Comparison of ENCODE assay signal across 8 mouse cellular contexts in genomic region chr1:179545768-179546550, GRCm38 (mm10). TPM values are rescaled to one million over a fixed set of nuclear protein-coding genes. Genes with fewer than 3 reads are reported as not detected.
A peak's percentile ranks its signal among the peaks of the same experiment; 100 is the strongest.
DNase-seq lines count a peak whose midpoint lies in the region; ATAC-seq lines count a peak whose summit lies in the region.
"Not testable (repeated sequence)": the region's sequence is repeated elsewhere in the genome, so short reads cannot be mapped to it uniquely, and the experiment has no call there.

Gene Tfb2m (minus strand): TSS chr1:179546267.
Gene Cnst (plus strand): TSS chr1:179546370.

- under 1% methylated on average over 68 of the region's 69 CpGs for WGBS in heart, embryonic 14.5 days
- WGBS in liver, embryonic 13.5 days (ENCODE audit: insufficient replicate concordance), result under 1% methylated on average over 69 of the region's 69 CpGs
- WGBS in stomach, embryonic 16.5 days, result under 1% methylated on average over 69 of the region's 69 CpGs

- peak within 1 kb of the TSS; percentile 87 for H3K9ac ChIP-seq in heart, embryonic 14.5 days (ENCODE audit: low read length)
- peak within 1 kb of the TSS; percentile 92 for H3K9ac ChIP-seq in liver, embryonic 13.5 days
- H3K9ac ChIP-seq in stomach, embryonic 16.5 days (ENCODE audit: low read length), result peak within 1 kb of the TSS; percentile 87

- H3K27ac ChIP-seq in brown adipose tissue, adult 24 weeks (replicated peaks; ENCODE audit: low read depth, low read length), result peak within 1 kb of the TSS; percentile 60
- peak within 1 kb of the TSS; percentile 91 for H3K27ac ChIP-seq in heart, embryonic 14.5 days (replicated peaks in 1 of 2; ENCODE audit: control insufficient read depth in 1 of 2, insufficient read depth in 1 of 2, low read depth in 2 of 2, low read length in 2 of 2)
- peak within 1 kb of the TSS; percentile 96 for H3K27ac ChIP-seq in liver, embryonic 13.5 days
- peak within 1 kb of the TSS; percentile 96 for H3K27ac ChIP-seq in stomach, embryonic 16.5 days (ENCODE audit: low read length)

- H3K4me3 ChIP-seq in brown adipose tissue, adult 24 weeks (ENCODE audit: insufficient read depth, low read depth, low read length), result peak within 1 kb of the TSS; percentile 83
- H3K4me3 ChIP-seq in heart, embryonic 14.5 days (ENCODE audit: control insufficient read depth in 1 of 2, insufficient read depth in 1 of 2, low read depth in 1 of 2, low read length in 2 of 2), result peak within 1 kb of the TSS; percentile 75 to 88
- H3K4me3 ChIP-seq in liver, embryonic 13.5 days (replicated peaks), result peak within 1 kb of the TSS; percentile 88
- H3K4me3 ChIP-seq in stomach, embryonic 16.5 days (replicated peaks; ENCODE audit: low read length), result peak within 1 kb of the TSS; percentile 84

- H3K4me1 ChIP-seq in brown adipose tissue, adult 24 weeks (ENCODE audit: control insufficient read depth, insufficient read depth, insufficient read length, low read length), result peaks cover 14% of the 10 kb centered on the region
- H3K4me1 ChIP-seq in heart, embryonic 14.5 days (ENCODE audit: control insufficient read depth in 2 of 2, insufficient read depth in 2 of 2, low read length in 2 of 2), result peaks cover 5 to 22% of the 10 kb centered on the region in 2 experiments
- peaks cover 55% of the 10 kb centered on the region for H3K4me1 ChIP-seq in liver, embryonic 13.5 days (replicated peaks)
- peaks cover 23% of the 10 kb centered on the region for H3K4me1 ChIP-seq in stomach, embryonic 16.5 days (ENCODE audit: control insufficient read depth, insufficient read depth, low read length)

- H3K36me3 ChIP-seq in heart, embryonic 14.5 days (ENCODE audit: control insufficient read depth, insufficient read depth, low read length), result peaks cover 23% of the 10 kb centered on the region
- peaks cover 14% of the 10 kb centered on the region for H3K36me3 ChIP-seq in liver, embryonic 13.5 days
- not testable (repeated sequence) for H3K36me3 ChIP-seq in stomach, embryonic 16.5 days (ENCODE audit: control insufficient read depth, insufficient read depth, low read length)

- DNase-seq in CD4-positive, CD25-positive, alpha-beta regulatory T cell, adult 2 months (ENCODE audit: low read depth, low spot score), result peak; percentile 97
- DNase-seq in fibroblast of lung, adult 2 months (ENCODE audit: low read depth), result peak; percentile 89
- DNase-seq in kidney, postnatal 14 days, result peak; percentile 99
- peak; percentile 99 for DNase-seq in liver, embryonic 13.5 days
- peak; percentile 99 for DNase-seq in neural tube, embryonic 10.5 days (ENCODE audit: extremely low spot score, low spot score)

- not testable (repeated sequence) for H3K9me3 ChIP-seq in heart, embryonic 14.5 days (ENCODE audit: control insufficient read depth, low read length); liver, embryonic 13.5 days (replicated peaks); stomach, embryonic 16.5 days (replicated peaks; ENCODE audit: control insufficient read depth, low read length)

- peak; percentile 99 for ATAC-seq in heart, embryonic 14.5 days (ENCODE audit: insufficient number of reproducible peaks, insufficient read depth, low FRiP score, low read depth)
- ATAC-seq in liver, embryonic 13.5 days (ENCODE audit: low read depth), result peak; percentile 99
- ATAC-seq in stomach, embryonic 16.5 days (ENCODE audit: insufficient read depth, low FRiP score), result peak; percentile 99

- not testable (repeated sequence) for H3K27me3 ChIP-seq in heart, embryonic 14.5 days (ENCODE audit: control insufficient read depth, insufficient read depth, low read length); liver, embryonic 13.5 days; stomach, embryonic 16.5 days (ENCODE audit: control insufficient read depth, insufficient read depth, low read length)

- H3K4me2 ChIP-seq in heart, embryonic 14.5 days (ENCODE audit: low read length), result peak within 1 kb of the TSS; percentile 89
- H3K4me2 ChIP-seq in liver, embryonic 13.5 days, result peak within 1 kb of the TSS; percentile 82
- H3K4me2 ChIP-seq in stomach, embryonic 16.5 days (ENCODE audit: low read depth, low read length), result peak within 1 kb of the TSS; percentile 71

RNA-seq across cellular contexts. Expression of gene Tfb2m, which starts in this region (rescaled TPM):
- 82.7 and 125 TPM in 2 replicates for polyA plus RNA-seq in brown adipose tissue, adult 24 weeks (2012; ENCODE audit: insufficient read depth, insufficient read length, missing spikeins)
- 26.6 and 29.0 TPM in 2 replicates for polyA plus RNA-seq in heart, embryonic 14.5 days (2014; fragmentation: Nextera tagmentation; extraction: Ambion mirVana)
- polyA plus RNA-seq in liver, embryonic 13.5 days (2015; fragmentation: Nextera tagmentation; extraction: Ambion mirVana), result 17.3 and 21.4 TPM in 2 replicates
- polyA plus RNA-seq in stomach, embryonic 16.5 days (2015; fragmentation: Nextera tagmentation; extraction: Ambion mirVana), result 25.8 and 31.0 TPM in 2 replicates

RNA-seq across cellular contexts. Expression of gene Cnst, which starts in this region (rescaled TPM):
- polyA plus RNA-seq in brown adipose tissue, adult 24 weeks (2012; ENCODE audit: insufficient read depth, insufficient read length, missing spikeins), result 43.3 and 57.1 TPM in 2 replicates
- polyA plus RNA-seq in heart, embryonic 14.5 days (2014; fragmentation: Nextera tagmentation; extraction: Ambion mirVana), result 17.6 and 18.1 TPM in 2 replicates
- 10.7 and 14.4 TPM in 2 replicates for polyA plus RNA-seq in liver, embryonic 13.5 days (2015; fragmentation: Nextera tagmentation; extraction: Ambion mirVana)
- 16.6 and 18.8 TPM in 2 replicates for polyA plus RNA-seq in stomach, embryonic 16.5 days (2015; fragmentation: Nextera tagmentation; extraction: Ambion mirVana)

Comparison
In these comparisons a context has a peak if more than half of its experiments do, and no peak if none do; other contexts are left out.
1. Peak in every context shown above with its lines: DNase-seq, ATAC-seq, H3K4me3 ChIP-seq and H3K27ac ChIP-seq.